In genomic region chr17:24244061-24244460, GRCm38 (mm10) we compare ENCODE assay signal across 20 mouse cellular contexts. TPM values are rescaled to one million over a fixed set of nuclear protein-coding genes. Genes with fewer than 3 reads are reported as not detected.
DNase-seq lines count a peak whose midpoint lies in the region; ATAC-seq and TF ChIP-seq lines count a peak whose summit lies in the region.
"Had no signal": no experiment of that assay in that cellular context is flagged by ENCODE, and none has a peak within 500 bp of the region (broad histone marks: within the 10 kb centered on the region; RNA-seq: fewer than 3 reads in every experiment).

No protein-coding gene starts in this region.

- no peak overlapping the region for H3K9ac ChIP-seq in stomach, postnatal 0 days (ENCODE audit: low read length)
- no peak overlapping the region for H3K9ac ChIP-seq in hindbrain, embryonic 12.5 days
- H3K9ac ChIP-seq: heart, embryonic 12.5 days had no signal

- TF ChIP-seq EP300 in stomach, postnatal 0 days (optimal IDR thresholded peaks at IDR 0.05), result no peak

- ATAC-seq in stomach, postnatal 0 days (ENCODE audit: low FRiP score, low TSS enrichment), result 0 out of 2 replicates have a peak, but pooled peaks have one; percentile 22
- ATAC-seq in hindbrain, embryonic 12.5 days (ENCODE audit: low FRiP score), result no peak
- no peak for ATAC-seq in erythroid progenitor cell, adult 5-6 weeks (replicated peaks; ENCODE audit: low FRiP score, poor library complexity, severe bottlenecking)
- ATAC-seq: CD4-positive, CD25-positive, alpha-beta regulatory T cell, adult 4 months; hindbrain, postnatal 0 days; intestine, embryonic 16.5 days had no signal

- no peaks in the 10 kb centered on the region for H3K27me3 ChIP-seq in stomach, postnatal 0 days (ENCODE audit: control insufficient read depth, insufficient read depth, low read length)
- no peaks in the 10 kb centered on the region for H3K27me3 ChIP-seq in hindbrain, embryonic 12.5 days
- H3K27me3 ChIP-seq: heart, embryonic 12.5 days had no signal

- H3K4me3 ChIP-seq in layer of hippocampus, adult 2 months, result no peak overlapping the region
- no peak overlapping the region for H3K4me3 ChIP-seq in stomach, postnatal 0 days (ENCODE audit: low read depth, low read length)
- H3K4me3 ChIP-seq in hindbrain, embryonic 12.5 days, result no peak overlapping the region
- H3K4me3 ChIP-seq: embryonic facial prominence, embryonic 10.5 days; heart, embryonic 12.5 days; hindbrain, embryonic 10.5 days had no signal

- no peaks in the 10 kb centered on the region for H3K9me3 ChIP-seq in stomach, postnatal 0 days (ENCODE audit: control insufficient read depth, low read length)
- 0 out of 2 replicates have a peak, but pooled peaks cover 7% of the 10 kb centered on the region for H3K9me3 ChIP-seq in hindbrain, embryonic 12.5 days (replicated peaks)

- no peak overlapping the region for H3K4me2 ChIP-seq in stomach, postnatal 0 days (replicated peaks; ENCODE audit: low read depth)
- no peak overlapping the region for H3K4me2 ChIP-seq in hindbrain, embryonic 12.5 days (replicated peaks)
- H3K4me2 ChIP-seq: heart, embryonic 12.5 days; midbrain, embryonic 11.5 days had no signal

- 89% methylated on average over 8 of the region's 8 CpGs for WGBS in stomach, postnatal 0 days
- WGBS in hindbrain, embryonic 12.5 days, result 98% methylated on average over 8 of the region's 8 CpGs

- no peaks in the 10 kb centered on the region for H3K4me1 ChIP-seq in stomach, postnatal 0 days (replicated peaks; ENCODE audit: control insufficient read depth, insufficient read depth)
- H3K4me1 ChIP-seq in hindbrain, embryonic 12.5 days, result no peaks in the 10 kb centered on the region
- H3K4me1 ChIP-seq: embryonic facial prominence, embryonic 10.5 days; heart, embryonic 12.5 days; hindbrain, embryonic 10.5 days had no signal

- no peak for TF ChIP-seq CTCF in layer of hippocampus, adult 2 months (conservative IDR thresholded peaks at IDR 0.05)
- no peak for TF ChIP-seq CTCF in stomach, postnatal 0 days (IDR thresholded peaks at IDR 0.05; ENCODE audit: low read depth)

- peak in 1 of 2 experiments; percentile 32 for DNase-seq in layer of hippocampus, adult 2 months (ENCODE audit: low spot score in 2 of 2)
- DNase-seq in layer of hippocampus, postnatal 10 days (ENCODE audit: low spot score in 2 of 2), result no peak
- peak; percentile 37 for DNase-seq in right cerebral cortex, postnatal 25 days
- no peak for DNase-seq in right cerebral cortex, postnatal 36 days (ENCODE audit: low spot score in 2 of 2)
- DNase-seq in NIH3T3 (ENCODE audit: low read depth), result peak; percentile 84
- DNase-seq in stomach, postnatal 0 days (ENCODE audit: low spot score), result no peak
- DNase-seq: cerebellum, adult 9-10 months; gastrocnemius, postnatal 14 days; heart, adult 11 months; layer of hippocampus, postnatal 36 days had no signal

- peak overlapping the region; percentile 25; the same call in 1 of the 2 replicates for H3K27ac ChIP-seq in layer of hippocampus, adult 2 months
- H3K27ac ChIP-seq in stomach, postnatal 0 days (replicated peaks), result peak overlapping the region; percentile 45; the same call in 1 of the 2 replicates
- H3K27ac ChIP-seq in hindbrain, embryonic 12.5 days, result no peak overlapping the region
- H3K27ac ChIP-seq: embryonic facial prominence, embryonic 10.5 days; hindbrain, embryonic 10.5 days; hindbrain, postnatal 0 days had no signal

- peaks cover 11% of the 10 kb centered on the region for H3K36me3 ChIP-seq in stomach, postnatal 0 days (ENCODE audit: control insufficient read depth, insufficient read depth, low read length)
- peaks cover 81% of the 10 kb centered on the region for H3K36me3 ChIP-seq in hindbrain, embryonic 12.5 days

RNA-seq across cellular contexts. Expression of gene Ccnf, which starts 7.2 kb away (rescaled TPM):
- 1 to 10 TPM; 4.6 to 6.2 TPM for total RNA-seq in layer of hippocampus, adult 2 months (2021)
- 1 to 10 TPM; 7.4 to 7.9 TPM for total RNA-seq in layer of hippocampus, postnatal 10 days (2021)
- 8.7 and 11.8 TPM in 2 replicates for polyA plus RNA-seq in stomach, postnatal 0 days (2015; fragmentation: Nextera tagmentation; extraction: Ambion mirVana)
- polyA plus RNA-seq in hindbrain, embryonic 12.5 days (2016; fragmentation: Nextera tagmentation; extraction: Ambion mirVana), result 49.2 and 53.3 TPM in 2 replicates
- 217 and 252 TPM in 2 replicates for total RNA-seq in erythroid progenitor cell, adult 5-6 weeks (2015; ENCODE audit: low replicate concordance)
- total RNA-seq in erythroid progenitor cell, adult 5-6 weeks (2017; ENCODE audit: low replicate concordance), result 391 and 426 TPM in 2 replicates

RNA-seq across cellular contexts. Expression of gene Tedc2, which starts 23.4 kb away (rescaled TPM):
- total RNA-seq in layer of hippocampus, adult 2 months (2021), result 1 to 10 TPM; 9.5 to 9.8 TPM
- total RNA-seq in layer of hippocampus, postnatal 10 days (2021), result 10 to 100 TPM in 1 of 2 experiments, 1 to 10 TPM in 1; 9.1 to 13.0 TPM
- polyA plus RNA-seq in stomach, postnatal 0 days (2015; fragmentation: Nextera tagmentation; extraction: Ambion mirVana), result 4.8 and 6.1 TPM in 2 replicates
- 14.8 and 15.6 TPM in 2 replicates for polyA plus RNA-seq in hindbrain, embryonic 12.5 days (2016; fragmentation: Nextera tagmentation; extraction: Ambion mirVana)
- 13.8 and 19.8 TPM in 2 replicates for total RNA-seq in erythroid progenitor cell, adult 5-6 weeks (2015; ENCODE audit: low replicate concordance)
- total RNA-seq in erythroid progenitor cell, adult 5-6 weeks (2017; ENCODE audit: low replicate concordance), result 16.2 and 17.2 TPM in 2 replicates

RNA-seq across cellular contexts. Expression of gene Ntn3, which starts 34.7 kb away (rescaled TPM):
- total RNA-seq in layer of hippocampus, adult 2 months (2021), result 1 to 10 TPM; 9.1 to 9.9 TPM
- 10 to 100 TPM; 13.5 to 14.4 TPM for total RNA-seq in layer of hippocampus, postnatal 10 days (2021)
- polyA plus RNA-seq in stomach, postnatal 0 days (2015; fragmentation: Nextera tagmentation; extraction: Ambion mirVana), result 2.8 and 3.1 TPM in 2 replicates
- polyA plus RNA-seq in hindbrain, embryonic 12.5 days (2016; fragmentation: Nextera tagmentation; extraction: Ambion mirVana), result 10.9 and 12.1 TPM in 2 replicates
- total RNA-seq in erythroid progenitor cell, adult 5-6 weeks (2015; ENCODE audit: low replicate concordance), result not detected in 2 replicates
- not detected in 2 replicates for total RNA-seq in erythroid progenitor cell, adult 5-6 weeks (2017; ENCODE audit: low replicate concordance)
- total RNA-seq: neutrophil, adult 5-6 weeks had no signal

RNA-seq across cellular contexts. Expression of gene Tbc1d24, which starts 38.7 kb away (rescaled TPM):
- 10 to 100 TPM; 61.2 to 66.1 TPM for total RNA-seq in layer of hippocampus, adult 2 months (2021)
- total RNA-seq in layer of hippocampus, postnatal 10 days (2021), result 10 to 100 TPM; 77.7 to 87.8 TPM
- polyA plus RNA-seq in stomach, postnatal 0 days (2015; fragmentation: Nextera tagmentation; extraction: Ambion mirVana), result 1.4 and 1.5 TPM in 2 replicates
- 13.5 and 17.0 TPM in 2 replicates for polyA plus RNA-seq in hindbrain, embryonic 12.5 days (2016; fragmentation: Nextera tagmentation; extraction: Ambion mirVana)
- 3.4 and 5.8 TPM in 2 replicates for total RNA-seq in erythroid progenitor cell, adult 5-6 weeks (2015; ENCODE audit: low replicate concordance)
- 2.6 and 2.7 TPM in 2 replicates for total RNA-seq in erythroid progenitor cell, adult 5-6 weeks (2017; ENCODE audit: low replicate concordance)

Comparison
In these comparisons a context has a peak if more than half of its experiments do, and no peak if none do; other contexts are left out.
1. DNase-seq: peak in right cerebral cortex, postnatal 25 days (single experiment) and NIH3T3 (single experiment); none in layer of hippocampus, postnatal 10 days (0 of 2), right cerebral cortex, postnatal 36 days (0 of 2) and stomach, postnatal 0 days (single experiment).
2. RNA of gene Ccnf, which starts 7.2 kb away (total RNA-seq): 217 to 426 TPM in erythroid progenitor cell, adult 5-6 weeks; 7.4 to 7.9 TPM in layer of hippocampus, postnatal 10 days and 4.6 to 6.2 TPM in layer of hippocampus, adult 2 months; every median in the first group is over 10 times any median in the second.
3. RNA of gene Ntn3, which starts 34.7 kb away (total RNA-seq): 13.5 to 14.4 TPM in layer of hippocampus, postnatal 10 days and 9.1 to 9.9 TPM in layer of hippocampus, adult 2 months; not detected in erythroid progenitor cell, adult 5-6 weeks; every median in the first group is over 10 times any median in the second.